ENCODE assay signal across 15 mouse cellular contexts in the genomic region with DNA sequence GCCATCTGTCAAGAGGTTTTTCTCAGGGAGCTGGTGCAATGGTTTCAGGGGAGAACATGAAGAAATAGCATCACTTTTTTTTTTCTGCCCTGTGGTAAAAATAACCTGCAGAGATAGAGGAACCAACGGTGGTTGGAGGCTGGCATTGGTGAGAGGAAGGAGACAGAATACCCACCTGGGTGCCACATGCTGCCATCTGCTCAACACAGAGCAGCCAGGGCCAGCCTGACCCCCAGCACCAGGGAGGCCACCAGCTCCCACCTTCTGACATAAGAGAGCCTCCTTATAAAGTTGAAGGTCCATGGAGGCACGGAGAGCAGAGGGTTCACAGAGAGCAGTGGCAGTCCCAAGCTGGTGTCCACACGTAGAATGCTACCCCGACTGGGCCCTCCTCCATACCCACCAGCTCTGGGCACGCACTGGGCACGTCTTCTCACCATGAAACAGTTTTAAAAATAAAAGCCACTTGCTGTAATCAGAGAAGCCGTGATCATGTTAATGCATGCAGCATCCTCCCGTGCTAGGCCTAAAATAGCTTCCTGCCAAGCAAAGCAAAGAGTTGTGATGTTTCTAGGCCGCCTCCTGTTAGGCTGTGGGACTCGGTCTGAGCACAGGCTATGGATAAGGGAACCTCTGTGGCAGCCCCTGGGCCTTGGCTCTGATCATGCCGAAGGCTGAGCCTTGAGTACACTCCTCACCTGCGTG.
DNase-seq lines count a peak whose midpoint lies in the region; ATAC-seq and TF ChIP-seq lines count a peak whose summit lies in the region.
"Had no signal": no experiment of that assay in that cellular context is flagged by ENCODE, and none has a peak within 500 bp of the region (broad histone marks: within the 10 kb centered on the region; RNA-seq: fewer than 3 reads in every experiment).

No protein-coding gene starts in this region.

- no peak for ATAC-seq in heart, embryonic 12.5 days (ENCODE audit: insufficient number of reproducible peaks, low FRiP score)
- no peak for ATAC-seq in intestine, postnatal 0 days
- ATAC-seq in hindbrain, embryonic 11.5 days (ENCODE audit: low FRiP score): no peak

- H3K27me3 ChIP-seq in heart, embryonic 12.5 days (replicated peaks): no peaks in the 10 kb centered on the region
- H3K27me3 ChIP-seq in cerebellum, adult 2 months (ENCODE audit: control insufficient read depth, insufficient read depth, low read length): no peaks in the 10 kb centered on the region
- no peaks in the 10 kb centered on the region for H3K27me3 ChIP-seq in intestine, postnatal 0 days (replicated peaks; ENCODE audit: control insufficient read depth, insufficient read depth, low read length)
- H3K27me3 ChIP-seq in thymus, adult 2 months (ENCODE audit: control insufficient read depth, insufficient read depth, low read length): no peaks in the 10 kb centered on the region
- no peaks in the 10 kb centered on the region for H3K27me3 ChIP-seq in hindbrain, embryonic 11.5 days (ENCODE audit: control insufficient read depth, insufficient read depth, low read length)

- no peak for TF ChIP-seq POLR2A in cerebellum, adult 2 months (IDR thresholded peaks at IDR 0.05; ENCODE audit: borderline replicate concordance, insufficient read depth, low read length)
- TF ChIP-seq POLR2A in thymus, adult 2 months (IDR thresholded peaks at IDR 0.05; ENCODE audit: control insufficient read depth, extremely low read depth, insufficient read depth, low read length, poor library complexity): no peak

- H3K27ac ChIP-seq in heart, embryonic 12.5 days (ENCODE audit: poor library complexity, severe bottlenecking): peak overlapping the region; percentile 61
- H3K27ac ChIP-seq in cerebellum, adult 2 months (ENCODE audit: insufficient read depth, low read length): peak overlapping the region; percentile 74
- no peak overlapping the region for H3K27ac ChIP-seq in intestine, postnatal 0 days (ENCODE audit: low read depth, low read length)
- H3K27ac ChIP-seq in thymus, adult 2 months (ENCODE audit: control insufficient read depth, insufficient read depth, low read length): no peak overlapping the region
- no peak overlapping the region for H3K27ac ChIP-seq in hindbrain, embryonic 11.5 days (ENCODE audit: low read depth, low read length)
- H3K27ac ChIP-seq: embryonic facial prominence, embryonic 12.5 days; hindbrain, embryonic 10.5 days; liver, embryonic 14.5 days had no signal

- no peaks in the 10 kb centered on the region for H3K36me3 ChIP-seq in heart, embryonic 12.5 days
- no peaks in the 10 kb centered on the region for H3K36me3 ChIP-seq in intestine, postnatal 0 days (ENCODE audit: control insufficient read depth, insufficient read depth)
- no peaks in the 10 kb centered on the region for H3K36me3 ChIP-seq in thymus, adult 2 months (ENCODE audit: control insufficient read depth, insufficient read depth, low read length)
- H3K36me3 ChIP-seq in hindbrain, embryonic 11.5 days (ENCODE audit: control insufficient read depth, insufficient read depth, low read length): no peaks in the 10 kb centered on the region
- H3K36me3 ChIP-seq: embryonic facial prominence, embryonic 12.5 days; hindbrain, embryonic 10.5 days had no signal

- no peaks in the 10 kb centered on the region for H3K9me3 ChIP-seq in heart, embryonic 12.5 days (replicated peaks)
- H3K9me3 ChIP-seq in intestine, postnatal 0 days (ENCODE audit: control insufficient read depth): no peaks in the 10 kb centered on the region
- no peaks in the 10 kb centered on the region for H3K9me3 ChIP-seq in hindbrain, embryonic 11.5 days (ENCODE audit: control insufficient read depth, low read length)
- H3K9me3 ChIP-seq: embryonic facial prominence, embryonic 12.5 days; hindbrain, embryonic 10.5 days had no signal

- no peak for TF ChIP-seq CTCF in cerebellum, adult 2 months (IDR thresholded peaks at IDR 0.05; ENCODE audit: borderline replicate concordance, insufficient read depth, low read depth, low read length)
- no peak for TF ChIP-seq CTCF in intestine, postnatal 0 days (IDR thresholded peaks at IDR 0.05; ENCODE audit: low read depth)
- no peak for TF ChIP-seq CTCF in thymus, adult 2 months (IDR thresholded peaks at IDR 0.05; ENCODE audit: borderline replicate concordance, control insufficient read depth, extremely low read depth, insufficient read depth, low read length, poor library complexity)

- DNase-seq in heart, adult 11 months: no peak
- DNase-seq in cerebellum, adult 2 months: peak; percentile 83 to 90
- peak; percentile 81 to 83 for DNase-seq in frontal cortex, adult 2 months (ENCODE audit: extremely low spot score in 1 of 2, low spot score in 1 of 2)
- DNase-seq in right cerebral cortex, adult 18-20 months: peak; percentile 81
- no peak for DNase-seq in thymus, adult 2 months
- no peak for DNase-seq in hindbrain, embryonic 11.5 days (ENCODE audit: low spot score)
- DNase-seq: adrenal gland, postnatal 10 days; kidney, postnatal 36 days; retina, postnatal 1 day had no signal

- H3K4me2 ChIP-seq in heart, embryonic 12.5 days: no peak overlapping the region
- no peak overlapping the region for H3K4me2 ChIP-seq in intestine, postnatal 0 days (replicated peaks; ENCODE audit: low read depth)
- no peak overlapping the region for H3K4me2 ChIP-seq in hindbrain, embryonic 11.5 days (replicated peaks; ENCODE audit: low read depth, low read length)
- H3K4me2 ChIP-seq: embryonic facial prominence, embryonic 12.5 days; midbrain, embryonic 11.5 days had no signal

- H3K4me3 ChIP-seq in heart, embryonic 12.5 days: no peak overlapping the region
- no peak overlapping the region for H3K4me3 ChIP-seq in cerebellum, adult 2 months (replicated peaks; ENCODE audit: insufficient read depth, low read depth, low read length)
- H3K4me3 ChIP-seq in intestine, postnatal 0 days (ENCODE audit: low read depth, low read length): no peak overlapping the region
- H3K4me3 ChIP-seq in thymus, adult 2 months (ENCODE audit: control insufficient read depth, insufficient read depth, low read length): no peak overlapping the region
- no peak overlapping the region for H3K4me3 ChIP-seq in hindbrain, embryonic 11.5 days (ENCODE audit: low read depth, low read length)
- H3K4me3 ChIP-seq: embryonic facial prominence, embryonic 12.5 days; hindbrain, embryonic 10.5 days had no signal

- H3K9ac ChIP-seq in heart, embryonic 12.5 days: no peak overlapping the region
- H3K9ac ChIP-seq in intestine, postnatal 0 days (ENCODE audit: low read depth, low read length): no peak overlapping the region
- no peak overlapping the region for H3K9ac ChIP-seq in hindbrain, embryonic 11.5 days (ENCODE audit: low read depth, low read length)
- H3K9ac ChIP-seq: embryonic facial prominence, embryonic 12.5 days; liver, embryonic 14.5 days had no signal

- 54% methylated on average over 12 of the region's 12 CpGs for WGBS in heart, embryonic 12.5 days
- 14% methylated on average over 12 of the region's 12 CpGs for WGBS in cerebellum, adult 2 months
- 83% methylated on average over 12 of the region's 12 CpGs for WGBS in intestine, postnatal 0 days
- WGBS in thymus, adult 2 months: 79% methylated on average over 12 of the region's 12 CpGs
- 91% methylated on average over 12 of the region's 12 CpGs for WGBS in hindbrain, embryonic 11.5 days

- peaks cover 19% of the 10 kb centered on the region for H3K4me1 ChIP-seq in heart, embryonic 12.5 days (replicated peaks)
- H3K4me1 ChIP-seq in cerebellum, adult 2 months (ENCODE audit: control insufficient read depth, insufficient read depth, low read length): peaks cover 68% of the 10 kb centered on the region
- H3K4me1 ChIP-seq in intestine, postnatal 0 days (replicated peaks; ENCODE audit: control insufficient read depth, insufficient read depth, low read length): no peaks in the 10 kb centered on the region
- no peaks in the 10 kb centered on the region for H3K4me1 ChIP-seq in thymus, adult 2 months (replicated peaks; ENCODE audit: control insufficient read depth, insufficient read depth, low read length)
- no peaks in the 10 kb centered on the region; the same call in 1 of the 2 replicates for H3K4me1 ChIP-seq in hindbrain, embryonic 11.5 days (replicated peaks; ENCODE audit: control insufficient read depth, insufficient read depth, low read length)
- H3K4me1 ChIP-seq: embryonic facial prominence, embryonic 12.5 days had no signal

Comparison
In these comparisons a context has a peak if more than half of its experiments do, and no peak if none do; other contexts are left out.
1. H3K27ac ChIP-seq: peak in heart, embryonic 12.5 days (single experiment) and cerebellum, adult 2 months (single experiment); none in intestine, postnatal 0 days (single experiment), thymus, adult 2 months (single experiment) and hindbrain, embryonic 11.5 days (single experiment).
2. DNase-seq: peak in cerebellum, adult 2 months (2 of 2), frontal cortex, adult 2 months (2 of 2) and right cerebral cortex, adult 18-20 months (single experiment); none in heart, adult 11 months (single experiment), thymus, adult 2 months (single experiment) and hindbrain, embryonic 11.5 days (single experiment).